Mouse (Mus musculus): Measurements from ENCODE around the gene Trappc6a.
"Not testable (repeated sequence)": the region's sequence is repeated elsewhere in the genome, so short reads cannot be mapped to it uniquely, and the experiment has no call there.

Gene Trappc6a

DNA sequence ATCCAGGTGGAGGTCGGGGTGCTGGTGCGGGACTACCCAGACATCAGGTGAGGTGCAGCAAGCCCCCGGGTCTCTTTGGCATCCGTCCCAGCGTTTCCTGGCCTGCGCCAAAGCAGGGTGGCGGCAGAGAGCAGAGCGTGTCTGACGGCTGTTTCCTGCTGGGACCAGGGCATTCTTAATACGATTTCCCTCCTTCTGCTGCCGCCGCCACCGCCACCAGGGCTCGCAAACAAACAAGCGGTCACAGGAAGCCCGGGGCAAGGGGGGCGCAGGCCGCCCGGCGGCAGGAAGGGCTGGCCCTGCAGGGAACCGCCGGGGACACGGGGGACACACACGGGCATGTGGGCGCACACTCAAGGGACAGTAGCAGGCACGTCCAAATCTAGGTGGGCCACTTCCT is 16.5 kb upstream of the Trappc6a start:
- peak; percentile 56 for DNase-seq

DNA sequence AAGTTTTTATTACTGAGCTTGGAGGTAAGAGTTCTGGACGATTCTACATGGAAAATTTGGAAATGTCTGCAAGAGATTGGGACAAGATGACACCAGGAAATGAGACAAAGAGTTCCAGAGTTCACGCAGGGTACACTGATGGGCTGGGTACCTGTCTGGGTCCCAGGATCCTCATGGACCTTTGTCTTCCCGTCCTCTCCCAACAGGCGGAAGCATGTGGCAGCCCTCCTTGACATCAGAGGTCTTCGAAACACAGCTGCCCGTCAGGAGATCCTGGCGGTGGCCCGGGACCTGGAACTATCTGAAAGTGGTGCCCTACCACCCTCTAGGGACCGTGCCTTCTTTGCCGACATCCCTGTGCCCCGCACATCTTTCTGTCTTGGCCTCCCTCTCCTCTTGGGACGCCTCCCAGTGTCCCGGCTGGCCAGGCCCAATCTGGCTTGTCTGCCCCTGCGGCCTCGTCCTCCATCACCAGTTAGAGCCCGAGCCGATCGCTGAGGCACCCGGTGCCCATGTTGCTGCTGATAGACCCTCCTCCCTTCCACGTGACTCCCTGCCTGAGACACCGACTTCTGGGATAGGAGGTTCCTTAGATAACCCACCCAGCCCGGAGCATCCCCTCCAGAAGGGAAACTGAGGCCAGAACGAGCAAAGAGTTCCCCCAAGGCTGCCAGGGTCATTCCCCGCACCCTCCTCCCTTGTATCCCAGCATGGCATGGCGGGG is 13.3 kb upstream of the Trappc6a start:
- DNase-seq: no peak

DNA sequence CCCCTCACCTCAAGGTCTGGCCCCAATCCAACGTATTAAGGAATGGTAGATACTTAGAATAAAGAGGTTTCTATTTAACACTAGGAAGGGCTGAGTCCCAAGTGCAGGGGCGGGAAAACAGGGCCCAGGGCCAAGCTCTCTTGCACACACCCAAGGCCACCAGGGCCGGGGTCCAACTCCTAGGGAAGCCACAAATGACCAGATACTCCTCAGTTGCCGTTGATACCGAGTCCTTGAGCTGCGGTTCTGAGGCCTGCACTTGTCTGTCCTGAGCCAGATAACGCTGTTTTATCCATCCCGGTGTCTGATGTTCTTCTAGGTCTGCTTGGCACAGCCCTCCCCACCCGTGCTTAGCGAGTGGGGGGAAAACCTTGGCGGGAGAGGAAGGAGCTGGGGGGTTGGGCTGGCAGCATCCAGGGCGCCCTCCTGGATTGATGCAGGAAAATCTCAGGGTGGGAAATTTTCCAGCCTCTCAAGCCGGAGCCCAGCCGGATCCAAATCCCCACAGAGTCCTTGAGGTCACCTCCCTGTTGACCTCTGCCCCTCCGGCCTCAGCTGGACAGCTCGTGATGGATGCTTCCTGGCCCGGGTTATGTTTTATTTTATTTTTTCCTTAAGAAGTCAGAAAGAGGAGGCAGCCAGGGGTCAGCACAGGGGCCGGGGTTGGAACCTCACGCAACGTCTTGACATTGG is 12.5 kb upstream of the Trappc6a start:
- DNase-seq: peak; percentile 30

DNA sequence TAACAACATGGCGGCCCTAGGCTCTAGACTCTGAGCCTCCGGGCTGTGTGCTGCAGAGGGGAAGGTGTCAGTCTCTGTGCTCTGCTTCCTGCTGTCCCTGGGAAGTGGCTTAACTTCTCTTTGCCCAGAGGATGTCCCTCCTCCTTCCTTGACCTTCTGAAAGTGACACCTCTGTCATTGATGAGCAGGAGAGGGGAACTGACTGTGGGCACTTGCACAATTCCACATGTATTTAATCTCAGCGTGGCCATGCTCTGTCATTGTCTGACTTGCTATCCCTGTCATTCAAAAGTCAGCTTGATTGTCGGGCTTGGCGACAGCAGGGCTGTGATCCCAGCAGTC is 12.0 kb upstream of the Trappc6a start:
- DNase-seq: no peak

DNA sequence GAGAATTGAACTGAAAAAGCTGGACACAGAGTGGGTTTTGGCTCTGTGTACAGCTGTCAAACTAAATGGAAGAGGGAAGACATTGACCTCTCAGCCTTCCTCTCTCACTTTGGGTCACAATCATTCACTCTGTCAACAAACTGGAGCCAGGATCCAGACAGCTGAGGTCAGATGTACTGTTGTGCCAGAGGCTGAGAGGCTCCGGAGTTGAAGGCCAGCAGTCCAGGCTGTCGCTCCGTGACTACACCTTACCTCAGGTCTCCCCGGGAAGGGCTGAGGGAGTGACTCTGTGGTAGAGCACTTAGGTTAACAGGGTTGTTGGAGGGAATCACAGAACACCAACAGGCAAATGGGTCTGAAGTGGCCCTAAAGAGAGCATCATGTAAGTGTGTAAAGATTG is 9.9 kb upstream of the Trappc6a start:
- DNase-seq: no peak

DNA sequence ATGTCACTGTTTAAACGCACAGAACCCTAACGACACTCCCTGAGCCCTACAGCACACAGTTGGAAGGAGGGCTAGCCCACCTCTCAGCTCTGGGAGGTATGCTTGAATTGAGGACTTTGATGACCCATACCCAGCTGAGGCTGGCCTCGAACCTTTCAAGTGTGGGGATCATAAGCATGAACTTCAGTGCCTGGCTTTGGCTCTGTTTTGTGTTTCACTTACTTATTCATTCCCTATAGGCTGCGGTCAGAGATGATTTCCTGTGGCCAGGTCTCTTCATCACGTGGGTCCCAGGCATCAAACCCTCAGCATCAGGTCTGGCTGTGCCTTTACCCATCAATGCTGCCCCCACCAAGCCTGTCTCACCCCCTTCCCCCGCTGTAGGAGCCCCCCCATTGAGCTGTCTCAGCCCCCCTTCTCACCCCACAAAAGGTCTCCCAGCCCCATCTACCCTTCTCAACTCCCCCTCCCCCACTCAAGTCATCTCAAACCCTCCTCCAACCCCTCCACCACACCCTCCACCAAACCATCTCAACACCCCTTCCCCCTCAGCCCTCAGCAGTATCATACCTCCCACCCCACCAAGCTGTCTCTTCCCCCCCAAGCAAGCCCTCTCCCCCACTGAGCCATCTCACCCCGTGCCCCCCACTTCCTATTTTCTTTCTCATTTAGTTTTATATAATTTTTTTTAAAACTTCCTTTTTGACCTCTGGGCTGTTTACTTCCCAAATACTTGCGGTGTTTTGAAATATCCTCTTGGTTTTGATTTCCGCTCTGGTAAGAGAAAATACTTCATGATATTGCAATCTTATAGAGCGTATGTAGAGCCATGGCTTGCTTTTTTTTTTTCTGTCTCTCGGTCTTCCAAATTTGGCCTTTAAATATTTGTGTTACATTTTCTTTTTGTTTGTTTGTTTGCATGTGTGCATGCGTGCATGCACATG is 7.5 kb upstream of the Trappc6a start:
- no peak for DNase-seq

DNA sequence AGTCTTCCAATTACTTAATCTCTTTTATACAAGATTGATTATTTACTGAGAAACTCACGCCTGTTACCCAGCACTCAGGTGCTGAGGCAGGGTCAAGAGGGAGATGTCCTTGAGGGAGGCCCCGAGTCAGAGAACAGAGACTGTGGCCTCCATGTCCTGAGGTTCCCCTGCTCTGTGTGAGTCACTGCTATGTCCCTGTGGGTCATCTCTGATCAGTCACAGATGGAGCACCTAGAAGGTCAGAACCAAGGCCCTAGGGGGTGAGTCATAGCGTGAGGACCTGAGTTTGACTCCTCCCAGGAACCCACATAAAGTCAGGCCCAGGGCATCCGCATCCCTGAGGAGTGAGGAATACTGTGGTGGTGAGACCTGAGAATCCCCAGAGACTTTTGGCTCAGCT is 6.5 kb upstream of the Trappc6a start:
- DNase-seq: no peak

DNA sequence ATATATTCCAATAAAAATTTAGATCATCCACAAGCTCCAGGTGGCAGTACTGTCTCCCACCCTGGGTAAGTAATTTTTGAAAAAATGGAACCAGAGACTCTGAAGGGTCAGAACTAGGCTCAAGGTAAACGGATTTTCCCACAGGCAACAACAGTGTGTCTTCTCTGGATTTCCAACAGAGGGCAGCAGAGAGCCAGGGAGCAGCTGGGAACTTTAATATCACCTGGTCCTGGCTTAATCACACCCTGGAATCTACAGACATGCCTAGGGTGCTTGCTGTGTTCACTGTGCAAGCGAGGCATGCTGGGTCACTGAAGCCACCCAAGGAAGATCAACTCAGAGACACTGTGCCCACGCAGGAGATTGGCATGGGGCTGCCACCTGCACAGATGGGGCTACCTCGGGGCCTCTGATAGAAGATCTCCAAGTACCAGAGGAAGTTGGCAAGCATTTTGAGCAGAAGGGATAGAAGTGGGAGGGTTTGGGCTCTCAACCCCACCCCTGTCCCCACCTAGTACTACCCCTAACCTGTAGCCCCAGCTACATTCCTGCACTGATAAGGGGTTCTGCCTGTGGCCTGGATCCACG is 4.6 kb upstream of the Trappc6a start:
- peak; percentile 59 for DNase-seq

DNA sequence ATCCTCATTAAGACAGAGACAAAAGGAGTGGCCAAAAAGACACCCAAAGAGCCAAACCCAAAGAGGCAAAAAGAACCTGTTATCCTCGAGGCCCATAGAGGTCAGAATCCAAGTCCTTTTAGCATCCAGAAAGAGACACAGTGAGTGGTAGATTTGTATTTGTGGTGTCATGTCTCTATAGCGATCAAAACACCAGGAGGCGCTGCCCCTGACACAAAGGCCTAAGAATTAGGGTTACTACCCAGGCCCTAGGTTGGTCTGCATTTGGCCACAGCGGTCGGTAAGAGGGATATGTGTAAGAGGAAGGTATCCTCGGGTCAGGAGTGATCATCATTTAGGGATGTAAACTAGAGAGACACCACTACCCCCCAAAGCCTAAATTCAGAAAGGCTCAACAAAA is 1.9 kb upstream of the Trappc6a start:
- DNase-seq: peak; percentile 55

DNA sequence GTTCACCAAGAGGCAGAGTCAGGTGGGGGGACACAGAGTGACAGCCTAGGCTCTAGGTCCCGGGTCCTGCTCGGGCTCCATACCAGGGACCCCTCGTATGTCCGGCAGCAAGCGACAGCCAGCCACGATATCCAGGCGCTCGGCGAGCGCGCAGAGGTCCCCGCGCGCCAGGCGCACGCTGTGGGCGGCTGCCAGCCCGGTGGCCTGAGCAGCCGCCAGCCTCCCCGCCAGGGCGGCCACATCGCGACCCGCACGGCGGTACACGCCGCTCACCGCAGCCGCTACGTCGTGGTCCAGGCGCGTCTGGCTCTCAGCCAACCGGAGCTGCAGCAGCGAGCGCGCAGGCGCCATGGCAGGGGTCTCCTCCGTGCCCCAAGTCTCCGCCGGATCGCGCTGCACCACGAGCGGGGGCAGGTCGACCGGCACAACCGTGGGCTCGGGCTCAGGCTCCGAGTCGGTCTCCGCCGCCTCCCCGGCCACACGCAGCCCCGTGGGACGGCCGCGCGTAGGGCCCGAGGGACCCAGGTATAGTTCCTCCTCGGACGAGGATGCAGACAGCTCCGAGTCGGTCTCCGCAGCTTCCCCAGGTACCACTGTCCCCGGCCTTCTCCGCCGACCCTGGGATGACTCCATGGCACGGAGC is 1.1 kb upstream of the Trappc6a start:
- peak; percentile 88 for DNase-seq

DNA sequence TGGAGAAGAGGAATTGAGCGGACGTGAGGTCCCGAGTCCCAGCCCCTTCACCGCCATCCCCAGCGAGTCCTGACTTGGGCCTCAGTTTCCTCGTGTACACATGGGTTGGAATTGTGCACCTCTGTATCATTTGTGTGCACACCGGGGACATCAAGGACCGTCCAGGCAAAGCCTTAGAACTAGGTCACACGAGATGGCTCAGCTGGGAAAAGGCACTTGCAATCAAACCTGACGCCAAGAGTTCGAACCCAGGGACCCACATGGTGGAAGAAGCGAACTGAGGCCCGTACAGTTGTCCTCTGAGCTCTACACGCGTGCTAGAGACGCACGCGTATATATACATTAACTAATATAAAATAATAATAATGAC is 598 bp upstream of the Trappc6a start:
- DNase-seq: no peak

DNA sequence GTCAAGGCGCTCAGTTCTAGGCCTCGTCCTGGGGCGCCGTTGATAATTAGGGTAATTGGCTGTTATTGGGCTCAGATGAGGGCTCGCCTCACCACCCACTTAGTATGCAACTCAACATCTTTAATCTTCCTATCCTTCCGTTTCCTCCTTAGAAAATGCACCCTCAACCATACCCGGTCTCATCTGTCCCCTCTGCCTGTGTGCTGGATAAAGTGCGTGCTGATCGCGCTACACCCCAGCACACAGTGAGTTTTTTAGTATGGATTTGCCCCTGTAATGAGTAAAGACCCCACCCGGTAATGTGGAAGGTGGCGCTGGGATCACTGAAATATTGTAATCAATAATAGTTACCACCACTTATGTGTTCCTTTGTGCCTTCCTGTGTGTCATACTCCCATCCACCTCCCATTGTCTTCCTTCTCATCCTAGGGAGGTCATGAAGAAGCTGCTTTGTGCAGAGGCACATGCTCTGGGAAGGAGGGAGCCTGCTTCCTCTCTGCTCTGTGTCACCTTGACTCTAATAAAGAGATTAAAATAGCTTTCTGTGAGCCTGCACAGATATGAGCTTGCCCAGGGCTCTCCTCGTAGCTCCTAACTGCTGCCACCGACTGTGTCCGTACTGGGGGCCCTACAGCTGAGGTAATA is 851 bp downstream of the Trappc6a start:
- DNase-seq: peak; percentile 19

DNA sequence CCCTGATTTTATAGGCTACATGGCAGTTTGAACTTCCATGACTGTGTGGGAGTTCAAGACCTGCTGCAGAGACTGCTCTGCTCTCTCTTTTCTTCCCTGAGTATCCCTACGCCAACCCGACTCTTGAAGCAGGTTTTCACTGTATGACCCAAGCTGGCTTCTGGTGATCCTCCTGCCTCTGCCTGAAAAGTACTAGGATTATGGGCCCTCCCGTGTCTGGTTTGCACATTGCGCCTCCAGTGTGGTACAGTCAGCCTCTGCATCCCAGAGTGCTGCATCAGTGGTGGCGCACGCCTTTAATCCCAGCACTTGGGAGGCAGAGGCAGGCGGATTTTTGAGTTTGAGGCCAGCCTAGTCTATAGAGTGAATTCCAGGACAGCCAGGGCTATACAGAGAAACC is 1.6 kb downstream of the Trappc6a start:
- no peak for DNase-seq

DNA sequence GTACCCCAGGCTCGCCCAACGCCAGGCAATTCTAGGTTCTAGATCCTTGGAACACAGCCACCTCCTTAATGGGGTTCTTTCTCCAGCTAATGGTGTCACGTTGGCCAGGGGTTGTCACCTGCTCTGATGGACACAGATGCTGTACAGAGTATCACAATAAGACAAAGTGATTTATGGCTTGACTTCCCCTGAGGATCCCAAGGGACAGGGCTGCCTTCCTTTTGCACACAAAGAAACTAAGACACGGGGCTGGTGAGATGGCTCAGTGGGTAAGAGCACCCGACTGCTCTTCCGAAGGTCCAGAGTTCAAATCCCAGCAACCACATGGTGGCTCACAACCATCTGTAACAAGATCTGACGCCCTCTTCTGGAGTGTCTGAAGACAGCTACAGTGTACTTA is 3.7 kb downstream of the Trappc6a start:
- not testable (repeated sequence) for DNase-seq

DNA sequence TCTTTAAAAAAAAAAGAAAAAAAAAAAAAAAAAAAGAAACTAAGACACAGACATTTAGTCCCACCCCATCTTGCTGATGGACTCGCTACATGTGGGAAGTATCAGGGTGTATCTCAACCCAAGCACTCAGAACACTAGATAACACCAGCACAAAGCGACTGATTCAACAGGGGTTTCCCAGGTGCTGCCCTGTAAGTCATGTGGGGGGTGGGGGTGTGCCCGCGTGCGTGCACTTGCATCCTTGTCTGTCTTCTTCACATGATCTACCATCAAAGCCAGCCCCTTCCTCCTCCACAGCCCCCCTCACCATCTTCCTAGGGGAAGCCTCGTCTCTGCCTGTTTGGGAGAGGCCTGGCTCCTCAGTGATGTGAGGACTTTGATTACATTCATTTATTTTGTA is 4.2 kb downstream of the Trappc6a start:
- no peak for DNase-seq

DNA sequence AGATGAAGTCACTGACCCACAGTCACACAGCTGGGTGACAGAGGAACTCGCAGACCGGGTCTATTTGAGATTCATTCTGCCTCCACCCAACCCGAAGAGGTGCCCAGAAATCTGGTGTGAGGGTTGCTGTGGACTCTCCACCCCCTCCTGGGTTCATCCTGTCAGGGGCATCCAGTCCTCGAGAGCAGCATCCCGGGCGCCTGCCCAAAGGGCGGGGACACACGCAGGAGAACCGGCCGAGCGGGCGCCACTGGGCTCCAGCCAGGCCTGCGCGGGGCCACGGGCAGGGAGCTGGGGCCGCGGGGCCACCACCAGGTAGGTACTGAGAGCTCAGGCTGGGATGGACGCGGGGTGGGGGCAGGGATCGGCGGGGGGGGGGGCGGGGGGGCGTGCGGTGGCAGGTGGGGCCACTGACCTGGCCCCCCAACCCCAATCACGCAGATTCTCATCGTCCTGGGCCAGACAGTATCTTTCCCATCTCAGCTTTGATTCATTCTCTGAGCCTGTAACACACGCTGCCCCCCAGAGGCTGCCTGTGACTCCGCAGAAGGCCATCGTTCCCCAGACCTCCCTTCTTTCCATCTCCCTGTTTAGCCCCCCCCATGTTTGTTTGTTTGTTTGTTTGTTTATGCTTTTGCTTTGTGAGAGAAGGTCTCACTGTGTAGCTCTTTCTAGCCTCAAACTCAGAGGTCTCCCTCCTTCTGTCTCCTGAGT is 9.6 kb downstream of the Trappc6a start, which contains the start of gene Nkpd1:
Nkpd1 (plus strand) TSS at position 187 of the 714 bp plus-strand sequence.
- DNase-seq: peak; percentile 59

DNA sequence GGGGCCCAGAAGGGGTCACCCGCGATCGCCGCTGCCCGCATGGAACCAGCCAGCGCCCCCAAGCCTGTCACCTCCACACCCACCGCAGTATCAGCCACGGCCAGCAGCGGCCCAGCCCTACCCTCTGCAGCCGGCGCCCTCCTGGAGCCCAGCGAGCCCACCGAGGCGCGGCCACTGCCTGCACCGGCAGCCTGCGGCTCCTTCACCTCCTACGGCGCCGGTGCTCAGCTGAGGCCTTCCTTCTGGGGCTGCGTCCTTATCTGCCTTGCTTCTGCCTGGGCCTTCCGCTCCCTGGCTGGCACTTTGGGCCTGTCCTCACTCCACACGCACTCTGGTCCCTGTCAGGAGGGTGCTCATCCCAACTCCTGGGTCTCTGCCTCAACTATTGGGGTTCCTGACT is 11.8 kb downstream of the Trappc6a start:
- peak; percentile 35 for DNase-seq

DNA sequence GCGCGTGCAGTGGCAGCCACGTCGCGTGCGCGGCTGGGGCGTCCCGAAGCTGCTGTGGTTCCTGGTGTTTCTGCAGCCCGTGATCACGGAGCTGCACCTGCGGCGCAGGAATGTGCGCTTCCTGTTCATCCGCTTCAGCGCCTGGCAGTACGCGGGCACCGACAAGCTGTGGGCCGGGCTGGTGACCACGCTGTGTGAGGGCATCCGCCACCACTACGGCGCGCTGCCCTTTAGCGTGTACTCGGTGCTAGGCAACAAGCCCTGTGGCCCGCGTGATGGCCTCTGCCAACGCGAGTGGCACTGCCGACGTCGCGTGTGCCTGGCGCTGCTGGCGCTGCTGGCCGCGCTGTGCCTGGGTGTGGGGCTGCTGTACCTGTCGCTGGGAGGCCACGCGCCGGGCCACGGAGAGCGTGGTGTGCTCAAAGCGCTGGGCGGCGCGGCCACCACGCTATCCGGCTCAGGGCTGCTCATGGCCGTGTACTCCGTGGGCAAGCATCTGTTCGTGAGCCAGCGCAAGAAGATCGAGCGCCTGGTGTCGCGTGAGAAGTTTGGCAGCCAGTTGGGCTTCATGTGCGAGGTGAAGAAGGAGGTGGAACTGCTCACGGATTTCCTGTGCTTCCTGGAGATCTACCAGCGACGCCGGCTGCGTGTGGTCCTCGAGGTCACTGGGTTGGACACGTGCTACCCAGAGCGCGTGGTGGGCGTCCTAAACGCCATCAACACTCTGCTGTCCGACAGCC is 15.0 kb downstream of the Trappc6a start:
- DNase-seq: no peak

DNA sequence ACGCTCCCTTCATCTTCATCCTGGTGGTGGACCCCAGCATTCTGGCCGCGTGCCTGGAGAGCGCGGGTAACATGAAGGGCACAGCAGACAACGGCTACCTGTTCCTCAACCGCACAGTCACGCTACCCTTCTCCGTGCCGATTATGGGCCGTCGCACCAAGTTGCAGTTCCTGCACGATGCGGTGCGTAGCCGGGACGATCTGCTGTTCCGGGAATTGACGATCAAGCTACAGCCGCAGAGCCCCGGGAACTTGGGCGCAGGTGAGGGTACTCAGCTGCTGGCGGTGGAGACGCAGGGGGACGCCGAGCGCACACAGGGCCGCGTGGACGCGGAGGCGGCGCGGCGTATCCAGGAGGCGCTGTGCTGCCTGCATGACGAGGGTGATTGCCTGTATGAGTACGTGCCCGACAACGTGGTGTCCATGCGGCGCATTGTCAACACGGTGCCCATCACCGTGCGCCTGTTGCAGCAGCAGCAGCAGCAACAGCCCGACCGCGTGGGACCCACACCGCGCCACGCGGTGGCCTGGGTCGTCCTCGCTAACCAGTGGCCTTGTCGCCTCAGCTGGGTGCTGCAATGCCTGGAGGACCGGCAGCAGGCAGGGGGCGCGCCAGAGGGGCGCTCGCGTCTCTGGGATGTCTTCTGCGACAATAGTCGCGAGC is 15.7 kb downstream of the Trappc6a start:
- DNase-seq: peak; percentile 80

DNA sequence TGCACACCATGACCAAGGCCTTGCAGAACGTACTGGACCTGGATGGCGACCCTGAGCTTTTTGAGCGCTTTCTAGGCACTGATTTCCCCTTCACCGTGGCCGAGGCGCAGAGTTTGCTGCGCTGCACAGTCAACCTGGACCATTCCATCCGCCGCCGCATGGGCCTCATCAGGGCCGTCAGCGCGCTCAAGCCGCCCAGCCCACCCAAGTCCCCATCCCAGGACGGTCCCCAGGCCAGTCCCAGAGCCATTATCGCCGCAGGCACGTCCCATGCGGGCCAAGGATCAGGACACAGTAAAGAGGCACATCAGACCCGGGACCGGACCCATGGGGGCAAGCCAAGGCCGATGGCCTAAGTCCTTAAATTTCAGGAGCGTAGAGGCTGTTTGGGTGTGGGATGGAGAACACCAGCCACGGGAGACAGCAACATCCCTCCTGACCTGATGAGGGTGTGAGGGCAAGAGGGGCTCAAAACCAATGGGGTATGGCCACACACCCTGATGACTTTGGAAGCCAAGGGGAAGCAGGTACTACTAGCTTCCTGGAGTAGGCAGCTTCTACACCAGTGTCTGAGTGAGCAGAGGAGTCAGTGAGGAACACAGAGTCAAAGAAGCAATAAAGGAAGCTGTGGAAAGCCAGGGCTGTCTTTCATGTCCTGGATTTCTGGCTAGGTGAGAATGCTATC is 16.4 kb downstream of the Trappc6a start:
- DNase-seq: no peak

Measured in embryo, embryonic 11 days (tissue).